ENCODE assay signal across 9 mouse cellular contexts in genomic region chr3:37978481-37978880, GRCm38 (mm10).
DNase-seq lines count a peak whose midpoint lies in the region; ATAC-seq and TF ChIP-seq lines count a peak whose summit lies in the region.
"Had no signal": no experiment of that assay in that cellular context is flagged by ENCODE, and none has a peak within 500 bp of the region (broad histone marks: within the 10 kb centered on the region; RNA-seq: fewer than 3 reads in every experiment).

No protein-coding gene starts in this region.

- no peak for TF ChIP-seq CTCF in gastrocnemius, adult 2 months (IDR thresholded peaks at IDR 0.05)
- no peak for TF ChIP-seq CTCF in kidney, postnatal 0 days (IDR thresholded peaks at IDR 0.05; ENCODE audit: low read depth)

- peak overlapping the region; percentile 73 for H3K27ac ChIP-seq in gastrocnemius, adult 2 months
- no peak overlapping the region; the same call in 1 of the 2 replicates for H3K27ac ChIP-seq in kidney, postnatal 0 days
- H3K27ac ChIP-seq: neural tube, embryonic 12.5 days had no signal

- no peaks in the 10 kb centered on the region for H3K9me3 ChIP-seq in kidney, postnatal 0 days (replicated peaks; ENCODE audit: low read length)
- H3K9me3 ChIP-seq: neural tube, embryonic 12.5 days had no signal

- H3K4me3 ChIP-seq in gastrocnemius, adult 2 months = peak overlapping the region; percentile 27; the same call in 1 of the 2 replicates
- no peak overlapping the region for H3K4me3 ChIP-seq in kidney, postnatal 0 days (replicated peaks; ENCODE audit: low read depth, low read length)
- H3K4me3 ChIP-seq: neural tube, embryonic 12.5 days had no signal

- peak; percentile 92 for DNase-seq in right cerebral cortex, adult 18-20 months
- no peak for DNase-seq in right cerebral cortex, postnatal 4 days
- DNase-seq in cerebellum, adult 11 months = peak; percentile 6
- DNase-seq in gastrocnemius, adult 2 months = peak; percentile 88
- peak; percentile 61 for DNase-seq in kidney, postnatal 0 days (ENCODE audit: low spot score)
- peak; percentile 82 to 90 for DNase-seq in lung, adult 18-20 months
- peak; percentile 85 for DNase-seq in testis, postnatal 10 days (ENCODE audit: low spot score)

- H3K27me3 ChIP-seq in kidney, postnatal 0 days (ENCODE audit: insufficient read depth, low read length) = no peaks in the 10 kb centered on the region
- H3K27me3 ChIP-seq: neural tube, embryonic 12.5 days had no signal

- no peak for ATAC-seq in kidney, postnatal 0 days (replicated peaks; ENCODE audit: low FRiP score, low read depth)
- no peak for ATAC-seq in monocyte, adult 5-6 weeks (replicated peaks; ENCODE audit: insufficient number of reproducible peaks, low FRiP score, low TSS enrichment, poor library complexity, severe bottlenecking)

- no peaks in the 10 kb centered on the region for H3K36me3 ChIP-seq in kidney, postnatal 0 days (ENCODE audit: insufficient read depth, low read length)
- H3K36me3 ChIP-seq: neural tube, embryonic 12.5 days had no signal

- peaks cover 22% of the 10 kb centered on the region for H3K4me1 ChIP-seq in kidney, postnatal 0 days (replicated peaks; ENCODE audit: insufficient read depth, low read length)

- WGBS in kidney, postnatal 0 days = 24% methylated on average over 6 of the region's 6 CpGs

- H3K9ac ChIP-seq in kidney, postnatal 0 days (ENCODE audit: low read depth, low read length) = no peak overlapping the region
- H3K9ac ChIP-seq: neural tube, embryonic 12.5 days had no signal

- intact Hi-C loops in gastrocnemius, adult 2 months (cut with DNase I) = loop anchor here (10.0 kb wide), 1 partner anchor 226 kb away; no protein-coding TSS in a partner anchor

- H3K4me2 ChIP-seq in kidney, postnatal 0 days (ENCODE audit: low read length) = no peak overlapping the region
- H3K4me2 ChIP-seq: neural tube, embryonic 12.5 days had no signal
